ENCODE assay signal across 19 mouse cellular contexts in the genomic region with DNA sequence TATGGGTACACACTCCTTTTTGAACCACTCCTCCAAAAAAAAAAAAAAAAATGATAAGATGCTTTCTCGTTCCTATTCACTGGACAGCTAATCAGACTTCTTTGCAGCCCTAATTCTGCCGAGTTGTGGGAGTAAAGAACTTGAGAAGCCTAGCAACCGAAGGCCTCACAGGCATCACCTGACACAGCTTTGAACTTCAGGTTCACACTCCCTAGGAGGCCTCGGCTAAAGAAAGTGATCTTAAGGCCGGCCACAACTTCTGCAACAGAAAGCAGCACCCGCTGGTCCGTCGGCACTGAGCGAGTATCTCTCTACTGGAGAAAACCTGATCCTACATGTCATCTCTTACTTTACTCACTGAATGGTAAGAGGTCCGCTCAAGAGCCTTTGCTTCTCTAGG. TPM values are rescaled to one million over a fixed set of nuclear protein-coding genes. Genes with fewer than 3 reads are reported as not detected.
"Had no signal": no experiment of that assay in that cellular context is flagged by ENCODE, and none has a peak within 500 bp of the region (broad histone marks: within the 10 kb centered on the region; RNA-seq: fewer than 3 reads in every experiment).

No protein-coding gene starts in this region.

- H3K9me3 ChIP-seq: limb, embryonic 15.5 days; liver, embryonic 12.5 days; lung, embryonic 15.5 days; midbrain, embryonic 12.5 days; neural tube, embryonic 13.5 days; stomach, embryonic 15.5 days had no signal

- H3K9ac ChIP-seq: limb, embryonic 15.5 days; liver, embryonic 12.5 days; lung, embryonic 15.5 days; midbrain, embryonic 12.5 days; neural tube, embryonic 13.5 days; stomach, embryonic 15.5 days had no signal

- H3K27ac ChIP-seq: limb, embryonic 15.5 days; liver, embryonic 12.5 days; lung, embryonic 15.5 days; midbrain, embryonic 12.5 days; neural tube, embryonic 13.5 days; stomach, embryonic 15.5 days had no signal

- H3K27me3 ChIP-seq: limb, embryonic 15.5 days; liver, embryonic 12.5 days; lung, embryonic 15.5 days; midbrain, embryonic 12.5 days; stomach, embryonic 15.5 days had no signal

- H3K4me3 ChIP-seq: limb, embryonic 15.5 days; liver, embryonic 12.5 days; lung, embryonic 15.5 days; midbrain, embryonic 12.5 days; neural tube, embryonic 13.5 days; stomach, embryonic 15.5 days had no signal

- ATAC-seq: liver, embryonic 12.5 days; midbrain, embryonic 16.5 days had no signal

- DNase-seq: layer of hippocampus, adult 9-11 months; layer of hippocampus, postnatal 36 days; retina, postnatal 1 day; right cerebral cortex, postnatal 4 days; spleen, adult 18-20 months; thymus, postnatal 4 days had no signal

- H3K4me1 ChIP-seq: limb, embryonic 15.5 days; liver, embryonic 12.5 days; midbrain, embryonic 12.5 days had no signal

- H3K36me3 ChIP-seq: limb, embryonic 15.5 days; liver, embryonic 12.5 days; lung, embryonic 15.5 days; midbrain, embryonic 12.5 days; neural tube, embryonic 13.5 days; stomach, embryonic 15.5 days had no signal

- H3K4me2 ChIP-seq: limb, embryonic 15.5 days; liver, embryonic 12.5 days; lung, embryonic 15.5 days; midbrain, embryonic 12.5 days; neural tube, embryonic 13.5 days; stomach, embryonic 15.5 days had no signal

RNA-seq across cellular contexts. Expression of a gene that starts 8.1 kb away (rescaled TPM):
- total RNA-seq: layer of hippocampus, adult 18-20 months; layer of hippocampus, postnatal 36 days; left cerebral cortex, adult 8-10 months; left cerebral cortex, postnatal 25 days; megakaryocyte-erythroid progenitor cell, adult 5-6 weeks had no signal
- polyA plus RNA-seq: limb, embryonic 11.5 days; limb, embryonic 15.5 days; liver, embryonic 12.5 days; liver, embryonic 16.5 days; lung, embryonic 15.5 days; midbrain, embryonic 12.5 days; midbrain, embryonic 16.5 days; neural tube, embryonic 13.5 days; stomach, embryonic 15.5 days had no signal

RNA-seq across cellular contexts. Expression of a gene that starts 16.4 kb away (rescaled TPM):
- total RNA-seq: megakaryocyte-erythroid progenitor cell, adult 5-6 weeks had no signal
